In genomic region chr5:121822786-121823505, GRCm38 (mm10) we compare ENCODE assay signal across 12 mouse cellular contexts. TPM values are rescaled to one million over a fixed set of nuclear protein-coding genes. Genes with fewer than 3 reads are reported as not detected.
DNase-seq lines count a peak whose midpoint lies in the region; ATAC-seq lines count a peak whose summit lies in the region.
"Had no signal": no experiment of that assay in that cellular context is flagged by ENCODE, and none has a peak within 500 bp of the region (broad histone marks: within the 10 kb centered on the region; RNA-seq: fewer than 3 reads in every experiment).

No protein-coding gene starts in this region.

- peaks cover 6% of the 10 kb centered on the region for H3K27me3 ChIP-seq in heart, embryonic 10.5 days (ENCODE audit: insufficient read depth, poor library complexity, severe bottlenecking)
- H3K27me3 ChIP-seq in heart, embryonic 11.5 days (ENCODE audit: control insufficient read depth, insufficient read depth, low read length) = no peaks in the 10 kb centered on the region
- H3K27me3 ChIP-seq in midbrain, embryonic 10.5 days (ENCODE audit: low read depth, poor library complexity, severe bottlenecking) = peaks cover 18% of the 10 kb centered on the region
- no peaks in the 10 kb centered on the region for H3K27me3 ChIP-seq in midbrain, embryonic 15.5 days (replicated peaks)
- H3K27me3 ChIP-seq in limb, embryonic 15.5 days = 0 out of 2 replicates have a peak, but pooled peaks cover 3% of the 10 kb centered on the region
- H3K27me3 ChIP-seq: liver, embryonic 15.5 days had no signal

- DNase-seq in heart, embryonic 10.5 days (ENCODE audit: low spot score) = peak; percentile 72
- no peak for DNase-seq in midbrain, embryonic 10.5 days (ENCODE audit: low spot score)
- peak; percentile 49 for DNase-seq in cerebellum, adult 9-11 months
- DNase-seq in right cerebral cortex, postnatal 10 days (ENCODE audit: low spot score in 2 of 2) = no peak
- DNase-seq: right cerebral cortex, postnatal 25 days; thymus, postnatal 4 days had no signal

- no peak overlapping the region for H3K4me3 ChIP-seq in heart, embryonic 10.5 days
- no peak overlapping the region for H3K4me3 ChIP-seq in heart, embryonic 11.5 days (ENCODE audit: low read depth, low read length)
- H3K4me3 ChIP-seq in midbrain, embryonic 10.5 days = no peak overlapping the region
- no peak overlapping the region for H3K4me3 ChIP-seq in midbrain, embryonic 15.5 days
- H3K4me3 ChIP-seq in limb, embryonic 15.5 days = no peak overlapping the region
- H3K4me3 ChIP-seq: liver, embryonic 15.5 days had no signal

- H3K9me3 ChIP-seq in heart, embryonic 10.5 days = no peaks in the 10 kb centered on the region
- H3K9me3 ChIP-seq in heart, embryonic 11.5 days (replicated peaks; ENCODE audit: control insufficient read depth, low read length) = no peaks in the 10 kb centered on the region
- no peaks in the 10 kb centered on the region for H3K9me3 ChIP-seq in midbrain, embryonic 10.5 days (replicated peaks)
- H3K9me3 ChIP-seq in midbrain, embryonic 15.5 days = no peaks in the 10 kb centered on the region
- no peaks in the 10 kb centered on the region for H3K9me3 ChIP-seq in limb, embryonic 15.5 days
- H3K9me3 ChIP-seq: liver, embryonic 15.5 days had no signal

- WGBS in heart, embryonic 10.5 days = 79% methylated on average over 7 of the region's 7 CpGs
- WGBS in heart, embryonic 11.5 days (ENCODE audit: insufficient replicate concordance) = 75% methylated on average over 7 of the region's 7 CpGs
- WGBS in midbrain, embryonic 10.5 days = 80% methylated on average over 7 of the region's 7 CpGs
- 79% methylated on average over 7 of the region's 7 CpGs for WGBS in midbrain, embryonic 15.5 days
- 46% methylated on average over 7 of the region's 7 CpGs for WGBS in limb, embryonic 15.5 days

- peaks cover 79% of the 10 kb centered on the region for H3K36me3 ChIP-seq in heart, embryonic 10.5 days
- H3K36me3 ChIP-seq in heart, embryonic 11.5 days (ENCODE audit: control insufficient read depth, insufficient read depth, low read length) = peaks cover 11% of the 10 kb centered on the region; the same call in 1 of the 2 replicates
- peaks cover 73% of the 10 kb centered on the region for H3K36me3 ChIP-seq in midbrain, embryonic 10.5 days
- H3K36me3 ChIP-seq in midbrain, embryonic 15.5 days (replicated peaks) = peaks cover 16% of the 10 kb centered on the region
- H3K36me3 ChIP-seq in limb, embryonic 15.5 days = peaks cover 70% of the 10 kb centered on the region

- H3K9ac ChIP-seq in heart, embryonic 11.5 days (ENCODE audit: low read depth, low read length) = no peak overlapping the region
- no peak overlapping the region for H3K9ac ChIP-seq in midbrain, embryonic 15.5 days
- no peak overlapping the region for H3K9ac ChIP-seq in limb, embryonic 15.5 days
- H3K9ac ChIP-seq: liver, embryonic 15.5 days had no signal

- peaks cover 48% of the 10 kb centered on the region for H3K4me1 ChIP-seq in heart, embryonic 10.5 days
- H3K4me1 ChIP-seq in heart, embryonic 11.5 days (ENCODE audit: control insufficient read depth, insufficient read depth, low read length) = peaks cover 14% of the 10 kb centered on the region
- H3K4me1 ChIP-seq in midbrain, embryonic 10.5 days = peaks cover 19% of the 10 kb centered on the region
- H3K4me1 ChIP-seq in midbrain, embryonic 15.5 days = no peaks in the 10 kb centered on the region
- peaks cover 25% of the 10 kb centered on the region; the same call in 1 of the 2 replicates for H3K4me1 ChIP-seq in limb, embryonic 15.5 days

- H3K27ac ChIP-seq in heart, embryonic 10.5 days = no peak overlapping the region
- no peak overlapping the region for H3K27ac ChIP-seq in heart, embryonic 11.5 days (ENCODE audit: low read depth, low read length)
- H3K27ac ChIP-seq in midbrain, embryonic 10.5 days (replicated peaks) = 0 out of 2 replicates have a peak overlapping the region, but pooled peaks have one; percentile 67
- H3K27ac ChIP-seq in midbrain, embryonic 15.5 days = no peak overlapping the region
- peak overlapping the region; percentile 33; the same call in 1 of the 2 replicates for H3K27ac ChIP-seq in limb, embryonic 15.5 days
- H3K27ac ChIP-seq: liver, embryonic 15.5 days had no signal

- H3K4me2 ChIP-seq in heart, embryonic 11.5 days = no peak overlapping the region
- H3K4me2 ChIP-seq in midbrain, embryonic 15.5 days = no peak overlapping the region
- H3K4me2 ChIP-seq in limb, embryonic 15.5 days = no peak overlapping the region
- H3K4me2 ChIP-seq: liver, embryonic 15.5 days had no signal

- ATAC-seq in heart, embryonic 11.5 days (replicated peaks; ENCODE audit: insufficient number of reproducible peaks, low FRiP score, low TSS enrichment) = no peak
- no peak for ATAC-seq in midbrain, embryonic 15.5 days (replicated peaks)
- ATAC-seq in limb, embryonic 15.5 days (ENCODE audit: insufficient number of reproducible peaks, low FRiP score, low TSS enrichment, low read depth) = no peak
- ATAC-seq: forebrain, embryonic 16.5 days; intestine, embryonic 16.5 days had no signal

RNA-seq across cellular contexts. Expression of gene Sh2b3, which starts 14.5 kb away (rescaled TPM):
- polyA plus RNA-seq in heart, embryonic 10.5 days (2016; fragmentation: Nextera tagmentation; extraction: Ambion mirVana) = 15.3 and 18.2 TPM in 2 replicates
- polyA plus RNA-seq in heart, embryonic 11.5 days (2014; fragmentation: Nextera tagmentation; extraction: Ambion mirVana) = 16.8 and 17.2 TPM in 2 replicates
- 6.9 and 8.1 TPM in 2 replicates for polyA plus RNA-seq in midbrain, embryonic 10.5 days (2016; fragmentation: Nextera tagmentation; extraction: Ambion mirVana)
- polyA plus RNA-seq in midbrain, embryonic 15.5 days (2015; fragmentation: Nextera tagmentation; extraction: Ambion mirVana) = 7.7 and 8.2 TPM in 2 replicates
- 13.1 and 14.8 TPM in 2 replicates for polyA plus RNA-seq in limb, embryonic 15.5 days (2015; fragmentation: Nextera tagmentation; extraction: Ambion mirVana)

RNA-seq across cellular contexts. Expression of gene Pheta1, which starts 25.8 kb away (rescaled TPM):
- polyA plus RNA-seq in heart, embryonic 10.5 days (2016; fragmentation: Nextera tagmentation; extraction: Ambion mirVana) = 20.1 and 32.4 TPM in 2 replicates
- 10.6 and 11.8 TPM in 2 replicates for polyA plus RNA-seq in heart, embryonic 11.5 days (2014; fragmentation: Nextera tagmentation; extraction: Ambion mirVana)
- polyA plus RNA-seq in midbrain, embryonic 10.5 days (2016; fragmentation: Nextera tagmentation; extraction: Ambion mirVana) = 46.7 and 52.9 TPM in 2 replicates
- polyA plus RNA-seq in midbrain, embryonic 15.5 days (2015; fragmentation: Nextera tagmentation; extraction: Ambion mirVana) = 55.4 and 55.5 TPM in 2 replicates
- 28.0 and 29.0 TPM in 2 replicates for polyA plus RNA-seq in limb, embryonic 15.5 days (2015; fragmentation: Nextera tagmentation; extraction: Ambion mirVana)

Comparison
In these comparisons a context has a peak if more than half of its experiments do, and no peak if none do; other contexts are left out.
1. H3K27ac ChIP-seq: peak in midbrain, embryonic 10.5 days (single experiment) and limb, embryonic 15.5 days (single experiment); none in heart, embryonic 10.5 days (single experiment), heart, embryonic 11.5 days (single experiment) and midbrain, embryonic 15.5 days (single experiment).
2. DNase-seq: peak in heart, embryonic 10.5 days (single experiment) and cerebellum, adult 9-11 months (single experiment); none in midbrain, embryonic 10.5 days (single experiment) and right cerebral cortex, postnatal 10 days (0 of 2).